Mouse (Mus musculus) embryonic stem cell, embryonic (primary cell): ENCODE data around the gene Heatr5a.

Experiments
- CTCF ChIA-PET, 4 experiments: fragments of 300-600 bp in 2 of 4; fragments of 350-600 bp in 2 of 4; sonication (Branson Sonifier 250); formaldehyde crosslinking; loops; one replicate each; lab custom pipeline; 2022; ENCODE audit warnings: inconsistent platforms in 2 of 4; lab: Charles Lee
- POLR2A ChIA-PET, 4 experiments: fragments of 300-600 bp in 2 of 4; fragments of 350-600 bp in 2 of 4; sonication (Branson Sonifier 250); formaldehyde crosslinking; loops; one replicate each; lab custom pipeline; 2022; ENCODE audit warnings: antibody characterized with exemption in 4 of 4, inconsistent platforms in 1 of 4; lab: Charles Lee

Heatr5a gene

DNA sequence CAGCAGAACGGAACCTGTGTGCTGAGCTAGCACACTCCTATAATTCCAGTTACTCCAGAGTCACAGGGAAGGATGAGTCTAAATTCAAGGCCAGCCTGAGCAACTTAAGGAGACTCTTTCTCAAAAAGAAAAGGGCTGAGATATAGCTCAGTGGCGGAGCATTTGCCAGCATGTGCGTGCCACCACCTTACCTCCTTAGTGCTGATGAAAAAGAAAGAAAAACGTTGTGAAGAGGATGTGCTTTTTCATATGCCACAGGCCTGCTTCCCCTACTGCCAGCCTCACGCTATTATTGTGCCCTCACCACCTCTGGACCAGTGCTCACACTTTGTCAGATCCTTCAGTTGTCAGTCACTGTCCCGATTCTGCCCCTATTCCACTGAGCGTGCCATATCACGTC, 104.0 kb downstream of the Heatr5a start:
- POLR2A ChIA-PET: interaction anchor here in 2 of 4 experiments (0.7 to 3.7 kb wide), 6 partner anchors 9 to 39 kb away, joined by 3 to 21 read pairs (median 4); no protein-coding TSS in a partner anchor
- CTCF ChIA-PET: interaction anchor here in 1 of 4 experiments (0.6 kb wide), 1 partner anchor 107 kb away, joined by 3 read pairs; no protein-coding TSS in a partner anchor

DNA sequence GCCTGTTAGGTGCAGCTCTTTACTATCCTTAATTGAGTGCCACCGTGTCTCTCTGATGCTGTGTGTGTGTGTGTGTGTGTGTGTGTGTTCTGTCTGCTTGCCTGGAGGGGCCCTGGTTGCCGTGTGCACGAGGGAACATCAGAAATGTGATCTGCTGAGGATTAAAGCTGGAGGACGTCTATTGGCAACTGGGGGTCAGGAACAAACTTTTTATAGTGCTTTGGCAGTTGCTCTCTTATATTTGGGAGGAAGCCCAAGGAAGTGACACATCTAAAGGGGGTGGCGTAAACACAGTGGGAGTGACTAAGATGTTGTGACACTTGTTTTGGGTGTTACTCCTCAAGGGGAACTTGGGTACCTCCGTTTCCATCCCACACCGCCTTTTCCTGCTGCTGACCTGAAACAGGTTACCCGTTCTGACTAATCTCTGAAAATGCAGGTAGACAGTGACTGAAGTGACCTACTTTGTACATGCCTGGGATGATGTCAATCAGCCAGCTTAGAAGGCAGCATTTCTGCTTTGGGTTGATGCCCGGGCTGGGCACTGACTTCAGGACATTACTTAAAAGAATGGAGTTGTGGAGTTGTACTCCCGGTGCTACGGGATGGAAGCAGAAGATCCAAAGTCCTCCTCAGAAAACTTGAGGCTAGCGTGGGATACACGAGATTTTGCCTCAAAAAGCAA, 104.8 kb downstream of the Heatr5a start:
- POLR2A ChIA-PET: interaction anchor here in 3 of 4 experiments (0.6 to 3.7 kb wide), 13 partner anchors 8 to 234 kb away, joined by 3 to 22 read pairs (median 4); no protein-coding TSS in a partner anchor
- CTCF ChIA-PET: interaction anchor here in 1 of 4 experiments (0.7 kb wide), 1 partner anchor 244 kb away, joined by 3 read pairs; no protein-coding TSS in a partner anchor

DNA sequence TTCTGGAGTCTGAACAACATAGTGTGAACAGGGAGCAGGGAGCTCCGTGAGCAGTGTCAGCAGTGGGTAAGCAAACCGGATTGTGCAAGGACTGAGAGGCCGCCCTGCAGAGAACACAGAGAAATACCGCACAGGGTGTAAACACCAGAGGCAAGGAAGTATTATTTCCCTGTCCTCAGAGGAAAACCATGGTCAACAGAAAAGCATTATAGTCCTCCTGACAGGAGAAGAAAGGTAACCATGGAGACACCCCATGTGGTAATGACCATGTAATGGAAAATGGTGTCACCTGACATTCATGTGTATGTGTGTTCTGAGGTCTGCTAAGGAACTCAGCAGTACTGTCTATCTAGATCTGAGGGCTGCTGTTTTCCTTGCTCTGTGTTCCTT, 105.3 kb downstream of the Heatr5a start:
- POLR2A ChIA-PET: interaction anchor here in 3 of 4 experiments (0.6 to 3.7 kb wide), 12 partner anchors 8 to 234 kb away, joined by 3 to 22 read pairs (median 4); partner anchors contain the start of genes Dtd2 (in 1 of the 3) and Strn3 (in 1 of the 3)
- CTCF ChIA-PET: no interaction called here

DNA sequence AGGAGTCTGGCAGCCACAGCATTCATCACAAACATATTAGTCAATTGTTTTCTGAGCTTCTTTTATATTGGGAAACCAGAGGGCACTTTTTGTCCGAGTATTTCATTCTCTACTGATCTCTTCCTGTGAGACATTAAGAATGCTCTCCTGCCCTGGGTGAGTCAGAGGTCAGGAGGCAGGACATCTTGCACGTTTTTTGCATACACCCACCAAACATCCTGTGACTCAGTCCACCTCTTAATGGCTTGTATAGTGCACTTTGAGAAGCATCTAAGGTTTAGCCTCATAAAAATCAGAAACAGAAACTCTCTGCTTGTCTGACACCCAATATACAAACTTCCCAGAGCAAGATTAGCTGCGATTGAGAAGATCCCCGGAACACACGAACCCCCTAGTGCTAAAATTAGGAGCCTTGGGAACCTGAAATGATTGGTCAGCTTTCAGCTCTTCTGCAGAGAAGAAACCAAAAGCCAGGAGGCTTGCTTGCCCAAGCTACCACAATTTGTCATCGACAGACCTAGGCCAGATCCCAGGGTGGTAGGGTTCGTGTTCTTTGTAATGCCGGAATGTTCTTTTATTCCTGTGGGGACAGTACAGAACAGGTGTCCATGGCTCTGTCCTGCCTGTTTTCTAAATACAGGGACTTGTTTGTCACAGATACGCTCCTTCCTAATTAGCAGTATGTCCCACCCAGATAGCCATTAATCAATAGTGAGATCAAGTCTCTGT, 105.9 kb downstream of the Heatr5a start:
- CTCF ChIA-PET: interaction anchor here in 1 of 4 experiments (1.1 kb wide), 1 partner anchor 124 kb away, joined by 3 read pairs; no protein-coding TSS in a partner anchor
- POLR2A ChIA-PET: interaction anchor here in 3 of 4 experiments (0.6 to 3.7 kb wide), 17 partner anchors 8 to 233 kb away, joined by 3 to 22 read pairs (median 4); partner anchors contain the start of genes Dtd2 (in 1 of the 3) and Strn3 (in 1 of the 3)

DNA sequence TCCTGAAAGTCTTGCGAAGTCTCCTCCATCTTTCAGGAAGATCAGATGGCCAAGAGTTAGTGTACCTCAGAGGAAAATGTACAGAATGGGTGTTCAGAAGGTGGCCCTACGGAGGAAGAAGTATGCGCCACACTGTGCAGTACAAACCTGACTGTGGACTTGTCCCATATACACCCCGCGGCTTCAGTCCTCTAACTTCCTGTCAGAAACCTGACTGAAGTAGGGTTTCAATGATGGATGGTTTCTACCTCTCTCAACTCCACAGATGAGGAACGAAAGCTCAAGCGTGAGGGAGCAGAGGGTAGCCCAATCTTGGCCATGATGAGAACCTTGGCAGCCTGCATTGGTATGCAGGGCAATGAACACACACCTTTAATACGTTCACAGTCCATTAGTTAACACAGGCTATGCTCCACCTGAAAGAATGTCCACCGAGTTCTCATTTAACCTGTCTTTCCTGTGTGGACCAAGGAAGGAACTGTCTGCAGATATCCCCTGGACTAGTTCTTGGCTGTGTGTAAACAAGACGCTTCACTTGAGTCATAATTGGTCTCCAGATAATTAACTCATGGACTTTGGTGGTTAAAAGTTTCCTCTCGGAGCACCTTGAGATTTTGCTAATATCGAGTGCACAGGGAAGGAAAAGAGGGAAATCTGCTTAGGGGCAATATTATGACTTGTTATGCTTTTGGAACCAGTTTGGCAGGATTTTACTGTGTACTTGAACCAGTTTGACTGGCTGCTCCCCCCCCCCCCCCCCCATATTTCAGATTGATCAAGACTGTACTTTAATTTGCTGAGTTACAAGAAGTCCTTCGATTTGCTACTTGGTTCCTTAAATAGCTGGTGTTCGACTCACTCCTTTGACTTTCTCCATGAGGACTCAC, 107.8 kb downstream of the Heatr5a start:
- ChIA-PET CTCF (interaction anchor here in 1 of 4 experiments (0.7 kb wide), 1 partner anchor 81 kb away, joined by 3 read pairs; no protein-coding TSS in a partner anchor), POLR2A (interaction anchor here in 2 of 4 experiments (0.7 to 3.7 kb wide), 5 partner anchors 9 to 159 kb away, joined by 3 to 22 read pairs (median 12); no protein-coding TSS in a partner anchor)

DNA sequence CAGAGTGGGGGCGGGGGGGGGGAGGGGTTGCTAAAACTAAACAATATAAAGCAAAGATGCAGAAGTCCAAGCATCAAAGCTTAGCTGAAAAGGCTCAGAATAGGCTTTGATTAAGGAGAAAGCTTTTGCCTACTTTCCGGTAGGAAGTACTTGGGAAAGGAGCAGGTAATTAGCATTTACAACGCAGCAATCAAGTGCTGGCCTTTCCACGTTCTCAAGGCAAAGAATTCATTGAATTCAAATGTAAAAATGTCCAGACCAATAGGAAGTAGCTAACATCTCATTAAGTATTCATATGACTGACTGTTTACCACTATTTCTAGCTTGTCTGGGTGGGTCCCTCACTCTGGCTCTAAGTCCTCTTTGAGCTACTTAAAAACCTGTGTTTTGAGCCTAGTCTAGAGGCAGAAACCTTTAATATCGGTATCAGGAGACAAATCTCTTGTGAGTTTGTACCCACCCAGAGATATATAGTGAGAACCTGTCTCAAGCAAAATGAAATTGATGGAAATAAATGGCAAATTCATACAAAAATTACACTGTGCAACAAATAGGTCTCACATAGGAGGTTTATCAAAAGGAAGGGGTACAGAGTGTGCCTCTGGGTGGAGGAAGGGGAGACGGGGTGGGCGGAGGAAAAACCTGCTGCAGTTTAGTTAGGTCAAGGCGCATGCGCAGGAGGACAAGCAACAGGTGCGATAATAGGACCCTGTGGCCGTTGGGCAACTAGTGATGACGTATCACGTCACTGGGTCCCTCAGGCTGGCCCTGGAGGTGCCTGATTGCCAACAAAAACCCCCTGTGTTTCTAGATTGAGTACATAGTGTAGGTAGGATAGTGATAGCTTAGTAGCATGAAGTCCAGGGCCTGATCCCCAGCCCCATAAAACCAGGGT, 112.7 kb downstream of the Heatr5a start:
- POLR2A ChIA-PET: interaction anchor here (0.6 to 4.3 kb wide), 33 partner anchors 8 to 972 kb away, joined by 3 to 86 read pairs (median 4); partner anchors contain the start of genes Dtd2 (in 2 of the 4), Heatr5a (in 1 of the 4) and Hectd1 (in 1 of the 4)

DNA sequence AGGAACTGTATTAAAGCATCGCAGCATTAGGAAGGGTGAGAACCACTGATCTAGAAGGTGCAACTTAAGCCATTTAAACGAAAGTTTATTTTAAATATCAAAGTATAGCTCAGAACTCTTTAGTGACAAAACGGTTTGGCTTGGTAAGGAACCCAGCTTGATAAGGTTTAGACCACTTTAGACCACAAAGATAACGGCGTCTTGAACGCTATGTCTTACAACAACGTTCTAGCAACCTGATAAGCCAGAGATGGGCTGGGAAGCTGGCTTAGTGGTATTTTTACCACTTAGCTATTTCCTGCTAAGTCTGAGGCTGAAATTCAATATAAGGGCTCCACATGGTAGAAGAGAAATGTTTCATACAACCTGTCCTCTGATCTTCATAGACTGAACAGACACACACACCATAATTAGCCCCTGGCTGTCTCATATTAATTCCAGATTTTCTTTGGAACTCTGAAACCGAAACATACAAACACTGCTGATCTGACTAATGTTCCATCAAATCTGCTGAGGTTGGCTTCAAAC, 114.3 kb downstream of the Heatr5a start:
- ChIA-PET POLR2A (interaction anchor here in 3 of 4 experiments (0.5 to 4.3 kb wide), 9 partner anchors 8 to 157 kb away, joined by 3 to 86 read pairs (median 8); no protein-coding TSS in a partner anchor), CTCF (no interaction called here)

More for the DNA sequence above, 112.7 kb downstream of the Heatr5a start:
- CTCF ChIA-PET: interaction anchor here in 1 of 4 experiments (0.5 to 0.6 kb wide), 2 partner anchors 9 to 13 kb away, joined by 4 to 11 read pairs; no protein-coding TSS in a partner anchor

DNA sequence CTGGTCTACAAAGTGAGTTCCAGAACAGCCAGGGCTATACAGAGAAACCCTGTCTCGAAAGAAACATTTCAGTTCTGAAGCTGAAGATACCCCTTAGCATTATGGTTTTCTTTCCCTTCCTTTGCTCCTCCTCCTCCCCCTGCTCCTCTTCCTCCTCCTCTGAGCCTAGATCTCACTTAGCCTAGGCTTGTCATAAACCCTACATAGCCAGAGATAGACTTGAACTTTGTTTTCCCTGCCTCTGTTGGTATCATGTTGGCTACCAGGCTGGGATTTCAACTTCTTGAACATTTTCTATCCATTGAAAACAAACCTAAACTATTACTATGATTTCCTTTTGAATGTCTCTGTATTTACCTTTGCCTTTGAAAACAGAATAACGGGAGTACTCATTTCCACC, 115.2 kb downstream of the Heatr5a start:
- ChIA-PET CTCF (no interaction called here), POLR2A (interaction anchor here in 1 of 4 experiments (2.7 to 4.3 kb wide), 2 partner anchors 9 to 10 kb away, joined by 19 to 86 read pairs; no protein-coding TSS in a partner anchor)

DNA sequence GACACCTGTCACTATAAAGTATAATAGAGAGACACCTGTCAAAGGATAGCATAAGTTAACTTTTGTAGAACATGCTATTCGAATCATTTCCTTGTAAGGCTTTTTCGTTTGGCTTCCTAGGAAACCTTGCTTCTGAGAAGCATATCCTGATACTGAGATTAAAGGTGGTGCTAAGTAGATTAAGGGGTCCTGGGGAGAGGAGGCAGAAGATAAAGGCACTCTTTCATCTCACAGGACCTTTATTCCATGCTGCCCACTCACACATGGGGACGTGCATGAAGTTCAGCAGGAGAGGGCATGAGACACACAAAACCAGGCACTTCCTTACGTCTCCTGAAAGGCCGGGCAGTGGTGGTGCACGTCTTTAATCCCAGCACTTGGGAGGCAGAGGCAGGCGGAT, 115.7 kb downstream of the Heatr5a start:
- ChIA-PET POLR2A (interaction anchor here in 1 of 4 experiments (1.5 kb wide), 1 partner anchor 11 kb away, joined by 9 read pairs; no protein-coding TSS in a partner anchor), CTCF (no interaction called here)

DNA sequence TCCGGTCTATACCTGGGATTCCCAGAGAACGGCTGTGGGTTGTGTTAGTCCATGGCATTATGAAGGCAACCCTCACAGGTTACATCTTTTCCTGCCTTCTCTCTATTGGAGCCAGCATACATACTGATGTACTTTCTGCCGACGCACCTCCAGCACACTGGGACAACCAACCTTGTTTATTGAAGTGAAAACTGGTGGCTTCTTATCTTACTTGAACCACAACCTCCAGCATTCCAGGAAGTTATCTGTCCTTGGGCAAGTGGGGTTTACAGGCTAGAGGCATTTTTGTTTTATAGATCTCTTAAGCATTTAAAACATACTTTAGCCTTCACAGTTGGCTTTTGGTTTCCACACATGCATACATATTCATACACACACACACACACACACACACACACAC, 119.5 kb downstream of the Heatr5a start:
- ChIA-PET POLR2A (interaction anchor here in 1 of 4 experiments (1.4 to 1.5 kb wide), 2 partner anchors 7 to 22 kb away, joined by 4 to 5 read pairs; partner anchors contain the start of gene Hectd1), CTCF (no interaction called here)

DNA sequence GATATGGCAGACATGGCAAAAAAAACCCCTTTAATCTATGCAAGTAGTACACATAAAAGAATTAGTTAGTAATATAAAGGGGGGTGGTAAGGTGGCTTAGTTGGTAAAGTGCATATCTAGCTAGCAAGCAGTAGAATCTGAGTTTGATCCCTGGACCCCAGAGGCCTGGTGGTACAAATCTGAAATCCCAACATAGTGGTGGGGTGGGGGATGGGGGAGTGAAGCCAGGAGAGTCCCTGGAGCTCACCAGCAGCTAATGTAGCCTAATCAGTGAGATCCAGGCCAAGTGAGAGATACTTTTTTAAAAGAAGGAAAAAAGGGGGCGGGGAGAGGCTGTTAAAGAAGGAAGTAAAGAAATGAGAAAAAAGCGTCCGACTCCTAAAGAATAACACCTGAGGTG, 120.0 kb downstream of the Heatr5a start:
- POLR2A ChIA-PET: interaction anchor here in 2 of 4 experiments (0.7 to 8.8 kb wide), 3 partner anchors 7 to 1029 kb away, joined by 3 to 86 read pairs (median 7); no protein-coding TSS in a partner anchor
- CTCF ChIA-PET: no interaction called here

DNA sequence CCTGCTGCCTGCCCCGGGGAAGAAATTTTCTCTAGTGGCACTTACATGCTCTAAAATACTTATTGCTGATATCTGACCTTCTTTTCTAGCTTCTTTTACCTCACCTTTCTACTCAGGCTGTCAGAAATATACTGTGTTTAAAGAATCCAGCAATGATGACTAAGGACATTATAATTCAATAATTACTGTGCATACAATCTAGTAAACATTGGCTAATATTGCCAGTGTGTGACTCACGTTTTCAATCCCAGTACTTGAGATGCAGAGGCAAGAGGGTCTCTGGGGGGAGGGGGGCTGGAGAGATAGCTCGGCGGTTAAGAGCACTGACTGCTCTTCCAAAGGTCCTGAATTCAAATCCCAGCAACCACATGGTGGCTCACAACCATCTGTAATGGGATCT, 120.8 kb downstream of the Heatr5a start:
- CTCF ChIA-PET: no interaction called here
- POLR2A ChIA-PET: interaction anchor here in 3 of 4 experiments (0.6 to 8.8 kb wide), 16 partner anchors 7 to 1030 kb away, joined by 3 to 86 read pairs (median 7); no protein-coding TSS in a partner anchor

DNA sequence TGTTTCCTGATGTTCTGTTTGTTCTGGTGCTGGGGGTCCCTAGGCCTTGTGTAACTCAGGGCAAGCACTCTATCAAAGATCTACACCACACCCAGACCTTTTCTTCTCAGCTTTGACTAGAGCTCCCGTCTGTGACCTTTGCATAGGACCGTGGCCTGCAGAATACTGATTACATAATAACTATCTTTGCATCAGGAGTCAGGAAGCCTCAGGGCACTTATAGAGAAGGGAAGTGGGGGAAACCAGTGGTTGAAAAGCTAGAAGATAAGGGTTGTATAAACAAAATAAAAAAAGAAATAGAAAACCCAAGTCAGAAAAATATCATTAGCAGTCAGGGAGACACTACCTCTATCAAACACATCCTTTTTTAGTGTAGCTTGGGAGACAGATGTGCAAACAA, 121.2 kb downstream of the Heatr5a start:
- CTCF ChIA-PET: interaction anchor here in 1 of 4 experiments (0.6 kb wide), 1 partner anchor 8 kb away, joined by 11 read pairs; no protein-coding TSS in a partner anchor

DNA sequence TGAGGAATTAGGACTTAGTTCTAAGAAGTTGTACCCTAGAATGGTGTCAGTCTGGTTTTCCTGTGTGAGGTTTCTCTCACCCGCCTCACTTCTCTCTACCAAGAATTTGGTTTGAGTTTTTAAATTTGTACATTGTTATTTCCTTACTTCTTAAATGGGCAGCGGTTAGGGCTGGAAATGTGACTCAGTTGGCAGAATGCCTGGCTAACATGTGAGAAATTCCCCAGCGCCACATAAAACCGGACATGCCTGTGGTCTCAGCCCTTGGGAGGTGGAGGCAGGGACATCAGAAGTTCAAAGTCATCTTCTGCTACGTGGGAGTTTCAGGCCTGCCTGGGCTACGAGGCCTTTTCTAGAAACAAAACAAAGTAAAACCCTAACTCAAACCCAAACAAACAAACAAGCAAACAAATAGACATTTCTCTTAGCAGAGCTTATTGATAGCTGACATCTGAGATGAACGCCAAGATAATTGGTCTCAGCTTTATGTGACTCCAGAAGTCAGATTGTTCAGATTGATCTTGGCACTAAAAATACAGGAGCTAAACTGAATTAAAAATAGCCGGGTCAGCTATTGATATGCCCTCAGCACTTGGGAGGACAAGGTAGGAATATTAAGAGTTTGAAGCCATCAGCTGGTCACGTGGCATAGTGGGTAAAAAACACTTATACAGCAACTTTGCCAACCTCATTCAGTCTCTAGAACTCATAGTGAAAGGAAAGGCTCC, 123.0 kb downstream of the Heatr5a start:
- CTCF ChIA-PET: no interaction called here
- POLR2A ChIA-PET: interaction anchor here (0.6 to 8.8 kb wide), 11 partner anchors 9 to 1457 kb away, joined by 3 to 86 read pairs (median 10); partner anchors contain the start of gene Hectd1 (in 1 of the 4)

More for the DNA sequence above, 121.2 kb downstream of the Heatr5a start:
- POLR2A ChIA-PET: interaction anchor here (0.6 to 8.8 kb wide), 22 partner anchors 8 to 158 kb away, joined by 3 to 86 read pairs (median 5); partner anchors contain the start of gene Strn3 (in 1 of the 4)

DNA sequence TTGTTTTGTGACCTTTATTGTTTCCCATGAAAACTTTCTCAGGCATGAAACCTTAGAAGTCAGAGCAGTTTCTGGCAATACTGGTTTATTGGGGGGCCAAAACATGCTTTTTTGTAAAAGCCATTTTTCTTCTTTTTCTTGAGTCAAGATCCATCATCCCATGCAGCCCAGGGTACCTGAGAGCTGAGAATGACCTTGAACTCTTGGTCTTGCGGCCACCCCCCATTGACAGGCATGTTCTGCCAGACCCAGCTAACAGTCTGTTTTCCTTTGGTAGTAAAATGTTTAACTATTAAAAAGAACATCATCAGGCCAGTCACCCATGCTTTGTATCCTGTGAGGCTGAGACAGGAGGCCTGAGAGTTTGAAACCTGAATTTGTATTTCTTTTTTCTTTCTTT, 125.9 kb downstream of the Heatr5a start:
- CTCF ChIA-PET: interaction anchor here in 2 of 4 experiments (0.7 to 1.0 kb wide), 2 partner anchors 20 to 988 kb away, joined by 3 to 4 read pairs; no protein-coding TSS in a partner anchor
- POLR2A ChIA-PET: interaction anchor here in 3 of 4 experiments (0.5 to 8.8 kb wide), 41 partner anchors 7 to 1153 kb away, joined by 3 to 86 read pairs (median 5); partner anchors contain the start of genes Hectd1 (in 3 of the 3), Heatr5a (in 2 of the 3), Dtd2 (in 1 of the 3) and Nubpl (in 1 of the 3)
